Mouse (Mus musculus) urinary bladder, postnatal 36 days (tissue): ENCODE results near the gene Ntrk1.
"Not testable (repeated sequence)": the region's sequence is repeated elsewhere in the genome, so short reads cannot be mapped to it uniquely, and the experiment has no call there.

ENCODE experiments used
- DNase-seq, 2 experiments: peaks; one replicate each; pipeline ENCODE4 v3.0.0; 2022; ENCODE audit warnings: low spot score in 2 of 2, mixed read lengths in 1 of 2

The Ntrk1 gene

DNA sequence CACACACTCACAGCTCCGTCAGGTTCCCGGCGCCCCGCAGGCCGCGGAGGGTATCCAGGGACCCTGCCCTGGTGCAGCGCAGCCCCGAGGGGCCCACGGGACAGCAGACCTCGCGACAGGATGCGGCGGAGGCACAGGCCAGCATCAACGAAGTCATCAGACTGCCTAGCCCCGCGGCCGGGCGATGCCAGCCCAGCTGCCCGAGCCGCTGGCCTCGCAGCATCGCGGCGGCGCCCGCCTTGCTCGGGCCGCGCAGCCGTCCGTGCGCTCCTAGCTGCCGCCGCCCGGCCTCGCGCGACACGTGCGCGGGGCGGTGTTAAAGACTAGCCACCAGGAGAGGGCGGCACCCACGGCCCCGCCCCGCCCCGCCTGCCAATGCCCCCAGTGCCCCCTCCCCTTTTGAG is at the start of gene Ntrk1:
Gene Ntrk1 (minus strand): TSS at position 241 of the 404 bp plus-strand sequence.
- no peak for DNase-seq

DNA sequence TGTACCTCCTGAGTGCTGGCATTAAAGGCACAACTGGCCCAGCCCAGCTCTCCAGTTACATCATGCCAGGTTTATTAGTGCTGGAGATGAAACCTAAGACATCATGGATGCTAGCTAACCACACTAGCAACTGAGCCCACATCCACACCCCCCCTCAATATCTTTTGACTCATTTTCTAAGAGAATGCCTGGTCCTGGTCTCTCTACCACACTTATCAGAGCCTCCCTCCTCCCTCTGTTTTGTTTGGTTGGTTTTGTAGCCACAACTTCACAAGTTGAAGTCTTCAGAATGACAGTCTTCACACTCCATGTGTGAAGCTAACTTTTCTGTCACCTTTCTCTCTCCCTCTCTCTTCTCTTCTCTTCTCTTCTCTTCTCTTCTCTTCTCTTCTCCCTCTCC is 45.9 kb upstream of the Ntrk1 start:
- no peak for DNase-seq

DNA sequence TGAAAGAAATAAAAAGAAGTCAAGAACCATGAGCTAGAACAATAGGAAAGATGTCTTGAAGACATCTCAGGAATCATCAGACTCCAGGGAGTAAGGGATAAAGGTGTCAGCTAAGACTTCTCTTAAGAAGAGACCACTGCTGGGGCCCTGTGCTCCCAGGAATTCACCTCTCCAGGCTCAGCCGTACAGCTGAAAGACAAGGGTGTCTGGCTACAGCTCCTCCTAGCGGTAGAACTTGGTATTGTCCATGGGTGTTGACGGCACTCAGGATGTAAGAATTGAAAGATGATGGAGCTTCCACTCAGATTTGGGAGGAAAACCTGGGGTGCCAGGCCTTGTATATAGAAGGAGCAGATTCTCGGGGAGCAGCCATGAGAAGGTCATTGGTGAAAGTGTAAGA is 43.7 kb upstream of the Ntrk1 start:
- peak; percentile 64 to 67 for DNase-seq

DNA sequence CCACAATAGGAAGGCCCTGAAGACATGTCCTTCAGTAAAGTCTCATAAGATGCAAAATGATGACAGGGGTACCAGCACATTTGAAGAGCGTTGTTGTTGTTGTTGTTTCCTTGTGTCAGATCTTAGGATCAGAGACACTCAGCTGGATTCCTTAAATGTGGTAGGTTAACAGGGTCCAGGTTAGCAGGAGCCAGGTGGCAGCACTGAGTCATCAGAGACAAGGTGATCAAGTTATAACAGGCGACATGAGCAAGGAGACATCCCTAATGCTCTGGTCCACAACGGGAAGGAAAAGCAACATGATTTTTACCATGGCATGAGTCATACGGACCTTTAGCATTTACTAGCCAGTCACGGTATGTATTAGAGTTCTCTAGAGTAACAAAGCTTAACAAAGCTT is 38.5 kb upstream of the Ntrk1 start:
- no peak for DNase-seq

DNA sequence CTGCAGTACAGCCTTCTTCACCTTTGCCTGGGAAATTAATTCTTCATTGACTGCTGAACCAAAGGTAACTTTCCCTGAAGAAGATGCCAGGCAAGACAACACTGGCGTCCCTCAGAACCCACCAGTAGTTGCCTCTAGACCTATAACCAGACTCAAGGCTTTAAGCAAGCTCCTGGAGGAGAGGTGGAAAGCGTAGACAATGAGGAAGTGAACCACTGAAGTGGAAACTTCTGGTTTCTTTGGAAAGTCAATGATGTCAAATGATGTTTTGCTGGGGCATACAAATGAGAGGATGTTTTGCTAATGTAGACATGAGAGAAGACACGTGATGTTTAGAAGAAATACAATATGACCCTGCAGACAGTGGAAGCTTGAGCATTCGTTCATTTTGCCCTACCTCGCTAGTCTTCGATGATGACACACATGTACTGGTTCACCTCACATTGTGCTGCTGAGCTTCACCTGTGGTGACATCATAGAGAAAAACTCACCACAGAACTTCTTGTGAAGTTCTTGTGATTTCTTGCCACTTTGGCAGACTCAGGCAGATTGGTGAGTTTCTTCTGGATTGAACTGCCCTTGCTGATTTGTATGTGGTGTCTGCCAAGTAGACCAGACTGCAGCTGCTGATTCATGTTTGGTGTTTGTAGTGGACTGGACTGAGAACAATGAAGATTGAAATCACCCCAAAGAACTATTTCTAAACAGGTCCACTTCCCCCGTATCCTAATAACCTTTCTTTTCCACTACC is 37.3 kb upstream of the Ntrk1 start:
- DNase-seq, result no peak

DNA sequence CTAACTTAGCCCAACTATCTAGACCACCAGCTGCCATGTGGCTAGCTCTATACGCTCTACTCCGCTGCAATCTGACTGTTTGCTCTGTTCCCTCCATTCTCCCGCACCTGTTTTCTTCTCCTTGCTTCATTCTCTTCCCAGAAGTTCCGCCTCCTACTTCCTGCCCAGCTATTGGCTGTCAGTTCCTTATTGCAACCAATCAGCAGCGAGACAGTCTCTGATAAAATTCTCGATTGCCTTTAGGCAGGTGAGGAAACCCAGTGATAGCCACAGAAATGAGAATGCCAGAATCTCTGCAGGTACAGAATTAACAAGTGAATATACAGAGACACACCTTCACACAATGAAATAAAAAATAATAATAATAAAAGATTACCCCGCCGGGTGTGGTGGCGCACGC is 34.1 kb upstream of the Ntrk1 start:
- DNase-seq, result no peak

DNA sequence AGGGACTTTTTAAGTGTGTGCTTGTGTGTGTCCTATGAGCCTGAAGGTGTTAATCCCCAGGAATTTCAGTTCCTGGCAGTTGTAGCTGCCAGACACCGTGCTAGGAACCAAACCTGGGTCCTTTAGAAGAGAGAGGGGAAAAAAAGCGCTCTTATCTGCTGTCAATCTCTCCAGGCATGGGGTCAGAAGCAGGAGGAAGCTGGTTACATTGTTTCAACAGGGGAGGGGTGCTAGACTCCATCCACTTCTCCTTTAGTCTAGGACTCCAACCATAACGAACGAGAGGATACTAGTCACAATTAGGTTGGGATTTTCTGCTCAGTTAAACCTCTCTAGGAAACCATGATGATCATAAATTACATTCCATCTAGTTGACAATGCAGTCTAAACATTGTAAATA is 33.5 kb upstream of the Ntrk1 start:
- no peak for DNase-seq

DNA sequence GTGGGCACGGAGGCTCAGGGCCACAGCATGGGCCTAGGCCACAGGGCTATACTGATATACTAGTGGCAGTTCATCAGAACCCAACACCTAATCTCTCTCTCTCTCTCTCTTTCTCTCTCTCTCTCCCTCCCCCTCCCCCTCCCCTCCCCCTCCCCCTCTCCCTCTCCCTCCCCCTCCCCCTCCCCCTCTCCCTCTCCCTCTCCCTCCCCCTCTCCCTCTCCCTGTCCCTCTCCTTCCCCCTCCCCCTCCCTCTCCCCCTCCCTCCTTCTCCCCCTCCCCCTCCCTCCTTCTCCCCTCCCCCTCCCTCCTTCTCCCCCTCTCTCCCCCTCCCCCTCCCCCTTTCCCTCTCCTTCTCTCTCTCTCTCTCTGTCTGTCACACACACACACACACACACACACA is 29.2 kb upstream of the Ntrk1 start, which contains the start of gene Pear1:
Gene Pear1 (minus strand): TSS at position 101 of the 400 bp plus-strand sequence.
- not testable (repeated sequence) for DNase-seq

DNA sequence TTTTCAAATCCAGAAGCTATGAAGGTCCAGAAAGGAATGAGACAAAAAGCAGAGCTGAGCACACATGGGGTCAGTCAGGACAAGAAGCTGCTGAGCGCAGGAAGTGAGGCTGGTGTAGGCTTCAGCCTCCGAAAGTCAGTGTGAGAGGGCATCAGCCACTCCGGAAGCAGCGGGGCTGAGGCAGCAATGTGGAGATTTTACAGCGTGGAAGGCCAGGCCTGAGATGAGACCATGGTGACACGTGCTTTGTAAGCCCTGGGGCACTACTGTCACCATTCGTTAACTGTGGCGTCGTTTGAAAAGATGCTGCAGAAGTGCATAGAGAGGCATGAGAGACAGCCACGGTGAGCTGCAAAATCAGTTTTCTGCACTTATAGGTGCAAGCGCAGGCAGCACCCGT is 23.3 kb upstream of the Ntrk1 start:
- no peak for DNase-seq

DNA sequence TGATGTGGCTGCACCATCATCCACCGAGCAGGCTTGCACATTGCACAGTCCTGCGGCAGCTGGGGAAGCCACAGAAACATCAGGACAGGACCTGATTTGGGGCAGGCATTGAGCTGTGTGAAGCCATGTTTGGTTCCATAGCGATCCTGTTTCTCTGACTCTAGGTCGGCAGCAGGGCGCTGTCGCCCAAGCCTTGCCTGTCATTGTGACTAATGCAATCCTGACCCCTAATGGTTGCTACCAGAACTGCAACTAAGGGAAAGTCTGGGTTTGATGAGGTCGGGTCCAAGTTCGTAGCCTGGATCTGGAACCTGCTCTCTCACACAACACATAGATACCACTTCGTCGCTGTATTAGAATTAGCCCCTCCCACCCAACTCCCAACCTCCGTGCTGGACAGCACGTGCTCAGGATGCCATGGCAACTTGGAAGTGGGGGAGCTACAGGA is 21.7 kb upstream of the Ntrk1 start:
- DNase-seq, result peak; percentile 58 to 70

DNA sequence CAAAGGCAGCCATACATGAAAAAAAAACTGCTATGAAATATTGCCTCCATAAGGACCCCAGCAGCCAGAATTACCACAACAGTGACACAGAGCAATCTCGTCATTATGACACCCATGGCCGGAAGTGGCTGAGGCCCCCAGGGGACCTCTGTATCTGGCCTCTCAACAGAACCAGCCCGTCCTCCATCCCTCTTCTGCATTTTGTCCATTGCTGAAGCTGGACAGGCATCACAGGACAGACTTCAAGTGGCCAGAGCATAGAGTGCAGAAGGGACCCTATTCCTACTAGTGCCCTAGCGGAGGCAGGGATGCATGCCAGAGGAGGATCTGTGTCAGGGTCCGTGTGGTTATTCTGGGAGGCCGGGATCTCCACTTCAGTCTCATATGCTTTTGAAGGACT is 21.2 kb upstream of the Ntrk1 start:
- no peak for DNase-seq

DNA sequence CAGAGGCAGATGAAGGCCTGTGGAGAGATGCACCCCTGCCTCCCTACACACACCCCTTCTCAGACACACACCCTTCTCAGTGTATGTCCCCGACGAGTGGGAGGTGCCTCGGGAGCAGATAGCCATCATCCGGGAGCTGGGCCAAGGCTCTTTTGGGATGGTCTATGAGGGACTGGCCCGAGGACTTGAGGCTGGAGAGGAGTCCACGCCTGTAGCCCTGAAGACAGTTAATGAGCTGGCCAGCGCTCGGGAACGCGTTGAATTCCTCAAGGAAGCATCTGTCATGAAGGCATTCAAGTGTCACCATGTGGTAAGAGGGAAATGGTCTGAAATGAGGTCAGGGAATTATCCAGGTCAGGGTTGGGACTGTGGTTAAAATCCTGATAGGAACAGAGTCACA is 17.9 kb upstream of the Ntrk1 start:
- no peak for DNase-seq

DNA sequence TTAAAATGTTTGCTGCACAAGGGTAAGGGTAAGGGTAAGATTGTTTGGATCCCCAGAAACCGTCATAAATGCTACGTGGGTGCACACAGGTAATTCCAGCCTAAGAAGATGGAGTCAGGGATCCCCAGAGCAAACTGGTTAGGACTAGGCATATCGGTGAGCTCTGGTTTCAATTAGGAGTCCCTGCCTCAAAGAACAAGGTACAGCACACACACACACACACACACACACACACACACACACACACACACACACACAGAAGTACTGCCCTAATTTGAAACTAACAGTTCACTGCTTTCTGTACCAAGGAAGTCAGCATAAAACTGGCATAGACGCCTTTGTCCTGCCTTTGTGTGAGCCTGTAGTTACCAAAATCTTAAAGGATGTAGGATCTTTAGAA is 17.5 kb upstream of the Ntrk1 start:
- DNase-seq, result no peak

DNA sequence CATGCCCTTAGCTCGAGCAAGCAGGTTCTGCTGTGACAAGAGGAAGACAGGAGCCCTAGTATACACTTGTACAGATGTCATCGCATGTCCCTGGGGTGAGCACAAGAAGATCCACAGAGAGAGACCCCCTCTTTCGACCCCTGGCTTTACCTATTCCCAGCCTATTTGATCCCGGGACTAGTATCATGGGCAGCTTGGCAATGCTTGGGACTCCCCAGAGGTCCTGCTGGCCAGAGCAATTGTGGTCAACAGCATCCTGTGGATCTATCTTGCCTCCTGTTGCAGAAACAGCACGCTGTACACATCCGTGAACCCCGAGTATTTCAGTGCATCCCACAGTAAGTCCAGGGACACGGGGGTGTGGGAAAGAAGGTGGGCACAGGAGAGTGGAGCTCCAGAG is 16.3 kb upstream of the Ntrk1 start:
- DNase-seq, result no peak

DNA sequence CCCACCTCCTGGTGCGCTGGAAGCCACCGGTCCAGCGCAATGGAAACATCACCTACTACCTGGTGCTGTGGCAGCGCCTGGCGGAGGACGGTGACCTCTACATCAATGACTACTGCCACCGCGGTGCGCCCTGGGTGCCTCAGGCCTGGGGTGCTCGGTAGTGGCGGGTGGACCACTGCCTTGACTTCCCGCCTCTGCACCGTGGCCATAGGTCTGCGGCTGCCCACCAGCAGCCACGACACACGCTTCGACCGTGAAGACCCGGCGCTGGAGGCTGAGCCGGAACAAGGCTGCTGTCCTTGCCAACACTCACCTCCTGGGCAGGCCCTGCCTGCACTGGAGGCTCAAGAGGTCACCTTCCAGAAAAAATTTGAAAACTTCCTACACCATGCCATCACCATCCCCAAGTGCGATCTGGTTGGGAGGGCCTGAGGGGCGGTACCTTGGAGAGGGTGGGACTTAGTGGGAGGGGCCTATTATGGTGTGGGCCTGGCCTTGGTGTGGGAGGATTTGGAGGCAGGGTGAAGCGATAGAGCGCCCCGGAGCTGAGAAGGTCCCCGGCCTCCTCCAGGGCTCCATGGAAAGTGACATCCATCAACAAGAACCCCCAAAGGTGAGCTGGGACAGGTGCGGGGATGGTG is 14.5 kb upstream of the Ntrk1 start:
- DNase-seq, result no peak

DNA sequence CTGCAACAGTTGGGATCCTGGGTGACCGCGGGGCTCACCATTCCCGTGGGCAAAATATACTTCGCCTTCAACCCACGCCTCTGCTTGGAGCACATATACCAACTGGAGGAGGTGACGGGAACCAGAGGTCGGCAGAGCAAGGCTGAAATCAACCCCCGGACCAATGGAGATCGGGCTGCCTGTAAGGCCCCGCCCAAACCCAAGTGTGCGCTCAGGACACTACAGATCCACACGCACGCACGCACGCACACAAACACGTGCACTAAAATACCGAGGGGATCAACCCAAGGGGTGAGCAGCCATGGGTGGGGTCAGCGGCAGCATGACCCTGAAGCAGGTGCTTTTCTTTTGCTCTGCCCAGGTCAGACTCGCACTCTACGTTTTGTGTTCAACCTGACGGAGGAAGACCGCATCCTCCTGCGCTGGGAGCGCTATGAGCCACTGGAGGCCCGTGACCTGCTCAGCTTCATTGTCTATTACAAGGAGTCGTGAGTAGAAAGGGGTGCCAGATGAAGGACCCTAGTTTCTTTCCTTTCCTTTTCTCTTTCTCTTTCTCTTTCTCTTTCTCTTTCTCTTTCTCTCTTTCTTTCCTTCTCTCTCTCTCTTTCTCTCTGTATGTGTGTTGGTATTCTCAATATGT is 9.2 kb upstream of the Ntrk1 start:
- no peak for DNase-seq

DNA sequence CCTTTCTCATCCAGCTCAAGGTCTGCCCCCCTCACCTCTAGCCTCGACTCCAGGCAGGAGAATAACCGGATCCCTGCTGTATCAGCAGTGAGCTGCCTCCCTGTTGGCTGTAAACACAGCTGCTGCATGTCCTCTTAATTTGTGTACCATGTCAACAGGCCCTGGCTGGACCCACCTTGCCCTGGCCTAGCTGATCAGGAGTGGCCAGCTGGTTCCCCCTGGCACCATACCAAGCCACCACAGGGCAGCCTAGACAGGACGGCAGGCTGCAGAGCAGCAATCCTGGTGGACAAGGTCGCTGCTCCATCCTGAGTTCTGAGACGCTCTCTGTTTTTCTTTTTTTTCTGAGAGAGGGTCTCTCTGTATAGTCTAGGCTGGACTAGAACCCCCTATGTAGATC is 6.7 kb upstream of the Ntrk1 start:
- no peak for DNase-seq

DNA sequence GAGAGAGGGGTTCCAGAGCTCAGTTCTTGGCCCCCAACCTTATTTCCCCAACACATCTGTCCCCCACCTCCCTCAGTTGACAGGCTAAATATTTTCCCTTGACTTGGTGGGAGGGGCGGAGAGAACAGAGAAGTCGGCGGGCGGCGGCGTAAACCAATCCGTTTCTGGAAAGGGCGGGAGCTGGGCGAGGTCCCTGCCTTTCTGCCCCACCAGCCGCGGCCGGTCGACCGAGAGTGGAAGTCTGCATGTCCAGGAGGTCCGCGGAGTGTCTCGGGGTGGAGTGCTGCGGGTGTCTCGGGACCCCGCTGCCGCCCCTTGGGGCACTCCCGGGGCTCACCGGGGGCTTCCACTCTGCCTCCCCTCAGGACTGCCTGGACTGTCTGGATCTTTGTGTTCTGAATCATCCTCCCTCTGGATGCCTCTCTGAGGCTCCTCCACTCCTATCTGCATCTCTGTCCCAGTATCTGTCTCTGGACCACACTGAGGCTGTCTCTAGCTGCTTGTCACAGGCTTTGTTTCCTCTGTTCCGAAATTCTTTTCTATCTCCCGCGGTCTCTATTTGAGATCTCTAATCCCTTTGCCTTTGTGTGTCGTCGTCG is 1.9 kb upstream of the Ntrk1 start, which contains the start of gene Insrr:
Gene Insrr (plus strand): TSS at position 216 of the 599 bp plus-strand sequence.
- peak; percentile 35 to 41 for DNase-seq

DNA sequence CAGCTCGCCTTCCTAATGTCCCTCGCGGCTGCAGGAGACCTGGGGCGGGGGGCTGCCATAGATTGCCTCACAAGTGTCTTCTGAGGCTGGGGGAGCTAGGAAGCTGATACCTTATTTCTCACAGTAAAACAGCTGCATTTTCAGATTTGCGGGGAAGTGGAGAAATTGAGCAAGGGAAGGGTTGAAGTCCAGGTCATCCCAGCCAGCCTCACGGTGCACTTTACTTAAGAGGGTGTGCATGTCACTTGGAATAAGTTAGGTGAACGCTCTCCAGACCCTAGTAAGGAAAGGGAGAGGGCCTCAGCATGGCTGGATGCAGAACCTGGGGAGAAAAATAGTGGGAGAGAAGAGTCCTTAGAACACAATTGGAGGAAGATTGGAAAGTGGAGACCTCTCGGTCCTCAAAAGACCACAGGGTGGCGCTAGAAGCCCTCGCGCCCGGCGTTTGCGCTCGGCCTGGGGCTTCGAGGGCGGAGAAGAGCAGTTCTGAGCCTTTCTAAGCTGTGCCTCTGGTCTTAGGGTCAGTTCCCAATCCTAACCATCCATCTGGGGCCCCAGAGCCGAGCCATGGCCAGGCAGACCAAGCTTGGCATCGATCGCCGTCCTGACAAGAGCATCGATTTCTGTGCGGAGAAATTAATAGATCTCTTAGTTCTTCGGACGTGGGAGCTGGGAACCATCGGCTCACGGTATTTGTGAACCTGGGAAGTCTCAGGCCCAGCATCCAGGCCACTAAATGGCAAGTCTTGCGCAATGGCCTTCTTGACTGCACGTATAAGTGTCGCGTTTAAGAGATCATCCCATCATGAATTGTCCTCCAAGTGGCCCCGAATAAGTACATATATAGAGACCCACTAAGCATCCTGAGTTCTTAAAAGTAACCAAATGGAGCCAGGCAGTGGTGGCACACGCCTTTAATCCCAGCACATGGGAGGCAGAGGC is 645 bp upstream of the Ntrk1 start:
- DNase-seq, result peak; percentile 44 to 56

DNA sequence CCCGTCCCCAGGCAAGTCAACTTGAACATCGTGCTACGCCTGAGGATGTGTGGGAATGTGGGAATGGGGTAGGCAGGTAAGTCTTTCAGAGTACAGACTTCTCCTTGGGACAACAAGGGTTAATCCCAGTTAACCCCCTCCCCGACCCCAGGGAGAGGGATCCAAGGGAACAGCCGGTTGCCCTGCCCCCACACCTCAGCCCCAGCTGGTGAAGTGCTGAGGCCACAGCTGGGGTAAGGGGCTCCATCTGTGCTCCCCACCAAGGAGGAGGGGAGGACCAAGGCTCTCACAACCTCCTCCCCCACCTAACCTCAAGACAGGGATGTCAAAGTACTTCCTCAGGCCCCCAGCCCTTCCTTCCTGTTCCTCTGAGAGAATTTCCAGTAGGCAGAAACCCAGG is 5.2 kb downstream of the Ntrk1 start:
- DNase-seq, result no peak

DNA sequence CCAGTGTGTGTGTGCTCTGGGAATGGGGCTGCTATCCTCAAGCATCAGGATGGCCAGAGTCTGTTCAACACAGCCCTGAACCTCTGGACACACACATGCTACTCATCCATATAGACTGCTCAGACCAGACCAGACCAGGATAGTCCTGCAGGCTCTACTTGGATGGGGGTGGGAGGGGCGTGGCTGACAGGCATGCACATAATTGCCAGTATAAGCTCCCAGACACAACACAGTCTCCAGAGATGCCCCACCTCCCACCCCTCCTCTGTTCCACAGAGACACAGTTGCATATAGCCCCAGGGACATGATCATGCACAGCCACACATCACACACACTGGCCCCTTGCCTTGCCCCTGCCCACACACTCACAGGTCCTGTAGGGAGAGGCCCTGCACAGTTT is 5.7 kb downstream of the Ntrk1 start:
- no peak for DNase-seq
